9 mouse cellular contexts compared by ENCODE assay signal in genomic region chr16:29844706-29845596, GRCm38 (mm10).
DNase-seq lines count a peak whose midpoint lies in the region; ATAC-seq and TF ChIP-seq lines count a peak whose summit lies in the region.
"Had no signal": no experiment of that assay in that cellular context is flagged by ENCODE, and none has a peak within 500 bp of the region (broad histone marks: within the 10 kb centered on the region; RNA-seq: fewer than 3 reads in every experiment).

No protein-coding gene starts in this region.

- TF ChIP-seq EP300 in MEL (IDR thresholded peaks at IDR 0.05; ENCODE audit: low read depth in 1 of 2, low read length in 2 of 2): no peak
- TF ChIP-seq EP300 in stomach, postnatal 0 days (optimal IDR thresholded peaks at IDR 0.05): no peak

- TF ChIP-seq CTCF in MEL (IDR thresholded peaks at IDR 0.05 in 2 of 3, conservative IDR thresholded peaks at IDR 0.05 in 1 of 3; ENCODE audit: control insufficient read depth in 1 of 3, insufficient read depth in 1 of 3, low read depth in 2 of 3, low read length in 3 of 3, poor library complexity in 1 of 3, severe bottlenecking in 1 of 3): no peak
- TF ChIP-seq CTCF in stomach, postnatal 0 days (IDR thresholded peaks at IDR 0.05; ENCODE audit: low read depth): peak; percentile 17; the same call in 1 of the 2 replicates

- TF ChIP-seq RAD21 in MEL (IDR thresholded peaks at IDR 0.05; ENCODE audit: low read depth, low read length): no peak

- no peaks in the 10 kb centered on the region for H3K9me3 ChIP-seq in hindbrain, embryonic 10.5 days
- H3K9me3 ChIP-seq in hindbrain, embryonic 13.5 days: no peaks in the 10 kb centered on the region
- H3K9me3 ChIP-seq in MEL (replicated peaks; ENCODE audit: insufficient read depth, low read length): no peaks in the 10 kb centered on the region
- H3K9me3 ChIP-seq in limb, embryonic 10.5 days (replicated peaks): no peaks in the 10 kb centered on the region
- no peaks in the 10 kb centered on the region for H3K9me3 ChIP-seq in stomach, postnatal 0 days (ENCODE audit: control insufficient read depth, low read length)

- 12% methylated on average over 12 of the region's 12 CpGs for whole genome bisulfite sequencing in hindbrain, embryonic 10.5 days
- 27% methylated on average over 10 of the region's 12 CpGs for WGBS in hindbrain, embryonic 13.5 days
- WGBS in limb, embryonic 10.5 days: 24% methylated on average over 12 of the region's 12 CpGs
- 45% methylated on average over 12 of the region's 12 CpGs for WGBS in stomach, postnatal 0 days

- TF ChIP-seq POLR2A in MEL (IDR thresholded peaks at IDR 0.05; ENCODE audit: control insufficient read depth in 1 of 2, insufficient read depth in 1 of 2, low read depth in 1 of 2, low read length in 2 of 2, poor library complexity in 1 of 2): no peak

- H3K36me3 ChIP-seq in hindbrain, embryonic 10.5 days: no peaks in the 10 kb centered on the region
- H3K36me3 ChIP-seq in hindbrain, embryonic 13.5 days: no peaks in the 10 kb centered on the region
- peaks cover 0 to 68% of the 10 kb centered on the region in 2 experiments; a peak in 2 of 4 replicates for H3K36me3 ChIP-seq in MEL (ENCODE audit: control insufficient read depth in 1 of 2, insufficient read depth in 2 of 2, low read length in 2 of 2)
- H3K36me3 ChIP-seq in limb, embryonic 10.5 days: no peaks in the 10 kb centered on the region
- H3K36me3 ChIP-seq in stomach, postnatal 0 days (ENCODE audit: control insufficient read depth, insufficient read depth, low read length): no peaks in the 10 kb centered on the region

- H3K4me3 ChIP-seq in hindbrain, embryonic 10.5 days: no peak overlapping the region
- no peak overlapping the region for H3K4me3 ChIP-seq in hindbrain, embryonic 13.5 days
- peak overlapping the region in 1 of 2 experiments; percentile 4; a peak in 1 of 4 replicates for H3K4me3 ChIP-seq in MEL (ENCODE audit: control insufficient read depth in 1 of 2, insufficient read depth in 1 of 2, low read depth in 2 of 2, low read length in 2 of 2)
- H3K4me3 ChIP-seq in limb, embryonic 10.5 days: no peak overlapping the region
- no peak overlapping the region for H3K4me3 ChIP-seq in stomach, postnatal 0 days (ENCODE audit: low read depth, low read length)
- H3K4me3 ChIP-seq: layer of hippocampus, adult 2 months had no signal

- H3K9ac ChIP-seq in hindbrain, embryonic 13.5 days: no peak overlapping the region
- peak overlapping the region; percentile 53 for H3K9ac ChIP-seq in MEL (ENCODE audit: control insufficient read depth, low read depth, low read length, poor library complexity, severe bottlenecking)
- H3K9ac ChIP-seq in stomach, postnatal 0 days (ENCODE audit: low read length): no peak overlapping the region

- H3K79me2 ChIP-seq in MEL (ENCODE audit: control insufficient read depth, insufficient read depth, low read length, poor library complexity): no peaks in the 10 kb centered on the region; the same call in 1 of the 2 replicates

- H3K27ac ChIP-seq in hindbrain, embryonic 10.5 days: 0 out of 2 replicates have a peak overlapping the region, but pooled peaks have one; percentile 35
- H3K27ac ChIP-seq in hindbrain, embryonic 13.5 days: no peak overlapping the region
- peak overlapping the region; percentile 94 for H3K27ac ChIP-seq in MEL (ENCODE audit: control insufficient read depth, low read depth, low read length)
- peak overlapping the region; percentile 72 for H3K27ac ChIP-seq in limb, embryonic 10.5 days
- no peak overlapping the region for H3K27ac ChIP-seq in stomach, postnatal 0 days (replicated peaks)
- H3K27ac ChIP-seq: layer of hippocampus, adult 2 months had no signal

- H3K27me3 ChIP-seq in hindbrain, embryonic 10.5 days (ENCODE audit: insufficient read depth, poor library complexity, severe bottlenecking): peaks cover 94% of the 10 kb centered on the region
- peaks cover 74% of the 10 kb centered on the region for H3K27me3 ChIP-seq in hindbrain, embryonic 13.5 days
- H3K27me3 ChIP-seq in MEL (ENCODE audit: control insufficient read depth in 1 of 2, insufficient read depth in 2 of 2, low read length in 2 of 2): no peaks in the 10 kb centered on the region
- H3K27me3 ChIP-seq in limb, embryonic 10.5 days (ENCODE audit: low read depth, poor library complexity, severe bottlenecking): peaks cover 20% of the 10 kb centered on the region; the same call in 1 of the 2 replicates
- no peaks in the 10 kb centered on the region for H3K27me3 ChIP-seq in stomach, postnatal 0 days (ENCODE audit: control insufficient read depth, insufficient read depth, low read length)

- H3K4me2 ChIP-seq in hindbrain, embryonic 13.5 days: no peak overlapping the region
- no peak overlapping the region for H3K4me2 ChIP-seq in stomach, postnatal 0 days (replicated peaks; ENCODE audit: low read depth)

- H3K4me1 ChIP-seq in hindbrain, embryonic 10.5 days (replicated peaks): peaks cover 20% of the 10 kb centered on the region
- peaks cover 8% of the 10 kb centered on the region; the same call in 1 of the 2 replicates for H3K4me1 ChIP-seq in hindbrain, embryonic 13.5 days (replicated peaks)
- H3K4me1 ChIP-seq in MEL (ENCODE audit: control insufficient read depth in 1 of 2, insufficient read depth in 2 of 2, low read length in 2 of 2): peaks cover 47 to 66% of the 10 kb centered on the region in 2 experiments
- H3K4me1 ChIP-seq in limb, embryonic 10.5 days: peaks cover 43% of the 10 kb centered on the region
- no peaks in the 10 kb centered on the region for H3K4me1 ChIP-seq in stomach, postnatal 0 days (replicated peaks; ENCODE audit: control insufficient read depth, insufficient read depth)

- DNase-seq in hindbrain, embryonic 10.5 days (ENCODE audit: low spot score): no peak
- peak; percentile 28 for DNase-seq in MEL (ENCODE audit: low read depth, low spot score)
- no peak for DNase-seq in limb, embryonic 10.5 days (ENCODE audit: low spot score)
- DNase-seq in stomach, postnatal 0 days (ENCODE audit: low spot score): no peak
- no peak for DNase-seq in layer of hippocampus, adult 8-10 months (ENCODE audit: low spot score in 2 of 2)
- no peak for DNase-seq in gastrocnemius, postnatal 10 days

- no peak for ATAC-seq in hindbrain, embryonic 13.5 days (ENCODE audit: low FRiP score)
- ATAC-seq in stomach, postnatal 0 days (ENCODE audit: low FRiP score, low TSS enrichment): no peak
- ATAC-seq: hindbrain, embryonic 16.5 days had no signal

TF ChIP-seq in MEL, 35 proteins besides CTCF, POLR2A, EP300 and RAD21:
- TF ChIP-seq ZC3H11A (IDR thresholded peaks at IDR 0.05; ENCODE audit: low read depth, low read length): 0 out of 2 replicates have a peak, but pooled peaks have one; percentile 1
- TF ChIP-seq HCFC1 (IDR thresholded peaks at IDR 0.05; ENCODE audit: low read depth, low read length): no peak
- 0 out of 2 replicates have a peak, but pooled peaks have one; percentile 3 for TF ChIP-seq USF1 (IDR thresholded peaks at IDR 0.05; ENCODE audit: low read depth, low read length)

Comparison
In these comparisons a context has a peak if more than half of its experiments do, and no peak if none do; other contexts are left out.
1. H3K27ac ChIP-seq: peak in hindbrain, embryonic 10.5 days (single experiment), MEL (single experiment) and limb, embryonic 10.5 days (single experiment); none in hindbrain, embryonic 13.5 days (single experiment) and stomach, postnatal 0 days (single experiment).